10 mouse cellular contexts compared by ENCODE assay signal in genomic region chr15:62091746-62092659, GRCm38 (mm10).
DNase-seq lines count a peak whose midpoint lies in the region; ATAC-seq and TF ChIP-seq lines count a peak whose summit lies in the region.
"Had no signal": no experiment of that assay in that cellular context is flagged by ENCODE, and none has a peak within 500 bp of the region (broad histone marks: within the 10 kb centered on the region; RNA-seq: fewer than 3 reads in every experiment).

No protein-coding gene starts in this region.

- 50% methylated on average over 12 of the region's 12 CpGs for WGBS in lung, embryonic 15.5 days
- WGBS in lung, adult 2 months: 66% methylated on average over 12 of the region's 12 CpGs
- WGBS in hindbrain, postnatal 0 days: 60% methylated on average over 12 of the region's 12 CpGs
- WGBS in midbrain, embryonic 16.5 days: 60% methylated on average over 12 of the region's 12 CpGs
- 62% methylated on average over 12 of the region's 12 CpGs for WGBS in forebrain, embryonic 16.5 days

- H3K36me3 ChIP-seq in lung, embryonic 15.5 days: no peaks in the 10 kb centered on the region
- no peaks in the 10 kb centered on the region for H3K36me3 ChIP-seq in hindbrain, postnatal 0 days (ENCODE audit: insufficient read depth, low read length)
- no peaks in the 10 kb centered on the region for H3K36me3 ChIP-seq in midbrain, embryonic 16.5 days (ENCODE audit: control insufficient read depth, insufficient read depth, low read length)
- no peaks in the 10 kb centered on the region for H3K36me3 ChIP-seq in forebrain, embryonic 16.5 days (ENCODE audit: control insufficient read depth, insufficient read depth)

- DNase-seq in lung, adult 2 months: no peak
- DNase-seq in ES-CJ7 (ENCODE audit: low read depth, low spot score): peak; percentile 44
- DNase-seq in hindbrain, postnatal 0 days (ENCODE audit: low spot score): no peak
- no peak for DNase-seq in left cerebral cortex, adult 11 months (ENCODE audit: low spot score)
- no peak for DNase-seq in adrenal gland, postnatal 10 days

- TF ChIP-seq POLR2A in lung, adult 2 months (IDR thresholded peaks at IDR 0.05; ENCODE audit: borderline replicate concordance, extremely low read depth, low read depth, low read length): no peak

- 0 out of 2 replicates have a peak overlapping the region, but pooled peaks have one; percentile 24 for H3K27ac ChIP-seq in lung, embryonic 15.5 days
- H3K27ac ChIP-seq in hindbrain, postnatal 0 days: peak overlapping the region; percentile 20; the same call in 1 of the 2 replicates
- peak overlapping the region; percentile 60 for H3K27ac ChIP-seq in midbrain, embryonic 16.5 days (ENCODE audit: low read length)
- no peak overlapping the region for H3K27ac ChIP-seq in forebrain, embryonic 16.5 days (ENCODE audit: low read length)
- H3K27ac ChIP-seq: kidney, postnatal 0 days; macrophage had no signal

- H3K4me3 ChIP-seq in lung, embryonic 15.5 days: no peak overlapping the region
- H3K4me3 ChIP-seq in lung, adult 2 months (replicated peaks; ENCODE audit: extremely low read depth, low read depth, low read length): no peak overlapping the region
- H3K4me3 ChIP-seq in hindbrain, postnatal 0 days (ENCODE audit: low read length): no peak overlapping the region
- H3K4me3 ChIP-seq in midbrain, embryonic 16.5 days (ENCODE audit: low read depth, low read length): no peak overlapping the region
- H3K4me3 ChIP-seq in forebrain, embryonic 16.5 days (replicated peaks; ENCODE audit: low read length): no peak overlapping the region

- no peaks in the 10 kb centered on the region for H3K27me3 ChIP-seq in lung, embryonic 15.5 days
- no peaks in the 10 kb centered on the region for H3K27me3 ChIP-seq in hindbrain, postnatal 0 days (ENCODE audit: insufficient read depth, low read length)
- no peaks in the 10 kb centered on the region for H3K27me3 ChIP-seq in midbrain, embryonic 16.5 days (ENCODE audit: control insufficient read depth, insufficient read depth, low read depth, low read length)
- no peaks in the 10 kb centered on the region for H3K27me3 ChIP-seq in forebrain, embryonic 16.5 days (replicated peaks; ENCODE audit: control insufficient read depth, insufficient read depth, low read length)

- TF ChIP-seq CTCF in lung, adult 2 months (IDR thresholded peaks at IDR 0.05; ENCODE audit: insufficient read depth, low read length): no peak
- no peak for TF ChIP-seq CTCF in hindbrain, postnatal 0 days (IDR thresholded peaks at IDR 0.05; ENCODE audit: low read depth)

- ATAC-seq in lung, embryonic 15.5 days (ENCODE audit: borderline replicate concordance, extremely low read depth, low FRiP score, low TSS enrichment): no peak
- ATAC-seq in hindbrain, postnatal 0 days: 0 out of 2 replicates have a peak, but pooled peaks have one; percentile 3
- ATAC-seq in midbrain, embryonic 16.5 days: peak; percentile 46
- ATAC-seq in forebrain, embryonic 16.5 days: no peak

- H3K9ac ChIP-seq in lung, embryonic 15.5 days: no peak overlapping the region
- no peak overlapping the region for H3K9ac ChIP-seq in hindbrain, postnatal 0 days (replicated peaks; ENCODE audit: low read length)
- no peak overlapping the region for H3K9ac ChIP-seq in midbrain, embryonic 16.5 days (ENCODE audit: low read depth, low read length)
- no peak overlapping the region for H3K9ac ChIP-seq in forebrain, embryonic 16.5 days (replicated peaks; ENCODE audit: low read depth, low read length)

- H3K4me1 ChIP-seq in lung, embryonic 15.5 days: peaks cover 26% of the 10 kb centered on the region
- no peaks in the 10 kb centered on the region; the same call in 1 of the 2 replicates for H3K4me1 ChIP-seq in lung, adult 2 months (ENCODE audit: control insufficient read depth, insufficient read depth, low read length)
- peaks cover 6% of the 10 kb centered on the region; the same call in 1 of the 2 replicates for H3K4me1 ChIP-seq in hindbrain, postnatal 0 days (ENCODE audit: insufficient read depth, low read length)
- peaks cover 10% of the 10 kb centered on the region for H3K4me1 ChIP-seq in midbrain, embryonic 16.5 days (ENCODE audit: control insufficient read depth, insufficient read depth, low read length)
- H3K4me1 ChIP-seq in forebrain, embryonic 16.5 days (replicated peaks; ENCODE audit: control insufficient read depth, insufficient read depth, low read length): 0 out of 2 replicates have a peak, but pooled peaks cover 3% of the 10 kb centered on the region

- H3K9me3 ChIP-seq in lung, embryonic 15.5 days: no peaks in the 10 kb centered on the region
- no peaks in the 10 kb centered on the region for H3K9me3 ChIP-seq in hindbrain, postnatal 0 days (ENCODE audit: low read length)
- no peaks in the 10 kb centered on the region for H3K9me3 ChIP-seq in midbrain, embryonic 16.5 days (replicated peaks; ENCODE audit: control insufficient read depth, low read length, poor library complexity, severe bottlenecking)
- H3K9me3 ChIP-seq in forebrain, embryonic 16.5 days (ENCODE audit: control insufficient read depth, low read length): no peaks in the 10 kb centered on the region

- H3K4me2 ChIP-seq in lung, embryonic 15.5 days: no peak overlapping the region
- no peak overlapping the region for H3K4me2 ChIP-seq in hindbrain, postnatal 0 days (ENCODE audit: low read depth, low read length)
- H3K4me2 ChIP-seq in midbrain, embryonic 16.5 days (ENCODE audit: low read length): no peak overlapping the region
- H3K4me2 ChIP-seq in forebrain, embryonic 16.5 days (ENCODE audit: low read length): no peak overlapping the region

Comparison
In these comparisons a context has a peak if more than half of its experiments do, and no peak if none do; other contexts are left out.
1. ATAC-seq: peak in hindbrain, postnatal 0 days (single experiment) and midbrain, embryonic 16.5 days (single experiment); none in lung, embryonic 15.5 days (single experiment) and forebrain, embryonic 16.5 days (single experiment).